Mouse (Mus musculus) midbrain, embryonic 12.5 days (tissue): Measurements from ENCODE around the gene Nes. TPM values are rescaled to one million over a fixed set of nuclear protein-coding genes. Genes with fewer than 3 reads are reported as not detected.

ENCODE experiments used
- ATAC-seq: fragments of 200-750 bp; cut with Nextera tagmentation; 2 replicates; pipeline ENCODE4 v1.8.0; 2017; ENCODE audit warnings: low read depth, moderate TSS enrichment, moderate library complexity; ENCODE audit not compliant: low FRiP score
- H3K27ac ChIP-seq: fragments of 300-500 bp; sonication (generic); replicated peaks from 2 replicates; pipeline ENCODE4 v1.5.1; 2016; ENCODE audit warnings: mild to moderate bottlenecking
- H3K27me3 ChIP-seq: fragments of 300-500 bp; sonication (generic); 2 replicates; pipeline ENCODE4 v1.6.1; 2016; ENCODE audit warnings: mild to moderate bottlenecking
- H3K36me3 ChIP-seq: fragments of 300-500 bp; sonication (generic); 2 replicates; pipeline ENCODE4 v1.6.1; 2016
- H3K4me1 ChIP-seq: fragments of 300-500 bp; sonication (generic); 2 replicates; pipeline ENCODE4 v1.6.1; 2016
- H3K4me2 ChIP-seq: fragments of 300-500 bp; sonication (generic); replicated peaks from 2 replicates; pipeline ENCODE4 v1.6.1; 2016; ENCODE audit warnings: mild to moderate bottlenecking, moderate library complexity
- H3K4me3 ChIP-seq: fragments of 300-500 bp; sonication (generic); 2 replicates; pipeline ENCODE4 v1.5.1; 2016; ENCODE audit warnings: mild to moderate bottlenecking
- H3K9ac ChIP-seq: fragments of 300-500 bp; sonication (generic); replicated peaks from 2 replicates; pipeline ENCODE4 v1.6.1; 2016; ENCODE audit warnings: mild to moderate bottlenecking, moderate library complexity
- H3K9me3 ChIP-seq: fragments of 300-500 bp; sonication (generic); 2 replicates; pipeline ENCODE4 v1.6.1; 2016; ENCODE audit warnings: mild to moderate bottlenecking
- WGBS: fragments of 180-500 bp; shearing (Covaris S2); methylation state at CpG from one replicate; pipeline ENCODE4 v1.1.7; 2016; 5-methylcytosine and 5-hydroxymethylcytosine counted together
- polyA plus RNA-seq: library from polyadenylated mRNA; unstranded; fragments of >200 nt; fragmentation: Nextera tagmentation; extraction: Ambion mirVana; gene quantifications from 2 replicates; pipeline ENCODE4 v1.2.1, GENCODE M21; 2016

Nes gene
- polyA plus RNA-seq, 1 experiment from 2014 or later: 183 TPM

DNA sequence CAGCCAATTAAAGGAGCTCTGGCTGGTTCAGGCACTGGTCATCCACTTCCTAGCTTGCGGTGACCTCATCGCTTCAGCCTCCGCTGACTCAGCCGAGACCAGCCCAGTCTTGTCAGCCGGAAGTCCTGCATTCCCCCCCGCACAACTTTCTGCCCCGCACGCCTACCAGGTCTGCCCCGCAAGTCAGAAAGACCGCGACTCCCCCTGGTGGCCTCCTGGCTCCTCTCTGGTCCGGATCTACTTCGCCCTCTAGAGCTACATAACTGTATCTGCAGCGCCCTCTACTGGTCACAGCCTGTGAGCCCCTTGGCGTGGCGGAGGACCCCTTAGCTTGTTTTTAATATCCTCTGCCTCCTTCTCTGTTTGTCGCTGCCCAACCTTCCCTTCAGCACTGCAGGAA is 16.0 kb downstream of the Nes start:
- Histone ChIP-seq H3K36me3 (no peaks in the 10 kb centered on the region), H3K27ac (peak overlapping the region; percentile 44), H3K4me2 (peak overlapping the region; percentile 63), H3K4me1 (peaks cover 65% of the 10 kb centered on the region), H3K9ac (peak overlapping the region; percentile 53; the same call in 1 of the 2 replicates), H3K9me3 (no peaks in the 10 kb centered on the region), H3K27me3 (peaks cover 40% of the 10 kb centered on the region), H3K4me3 (peak overlapping the region; percentile 37)
- 0% methylated on average over 17 of the region's 17 CpGs for WGBS
- ATAC-seq: peak; percentile 72

DNA sequence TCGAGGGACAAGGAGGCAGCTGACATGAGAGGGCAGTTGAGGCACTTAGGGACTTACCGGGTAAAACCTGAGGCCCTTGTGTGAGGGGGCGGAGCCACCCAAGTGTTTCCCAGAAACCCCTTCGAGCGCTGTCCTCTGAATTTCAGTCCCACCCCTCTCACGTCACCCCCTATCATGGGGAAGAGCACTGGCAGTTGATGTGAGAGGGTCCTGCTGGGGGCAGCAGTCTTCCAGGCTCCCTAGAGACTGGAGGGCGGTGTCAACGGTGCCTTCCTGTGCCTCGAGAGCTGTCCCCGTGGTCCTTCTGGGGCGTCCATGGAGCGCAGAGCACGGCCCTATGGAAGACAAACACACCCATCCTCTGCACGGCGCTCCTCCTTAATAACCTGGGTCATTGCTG is 16.8 kb downstream of the Nes start:
- 1% methylated on average over 15 of the region's 15 CpGs for WGBS
- Histone ChIP-seq H3K4me2 (peak overlapping the region; percentile 63), H3K36me3 (no peaks in the 10 kb centered on the region), H3K4me1 (peaks cover 58% of the 10 kb centered on the region), H3K9me3 (no peaks in the 10 kb centered on the region), H3K9ac (peak overlapping the region; percentile 53), H3K27ac (peak overlapping the region; percentile 44), H3K27me3 (peaks cover 48% of the 10 kb centered on the region), H3K4me3 (peak overlapping the region; percentile 37)
- ATAC-seq: peak; percentile 65

DNA sequence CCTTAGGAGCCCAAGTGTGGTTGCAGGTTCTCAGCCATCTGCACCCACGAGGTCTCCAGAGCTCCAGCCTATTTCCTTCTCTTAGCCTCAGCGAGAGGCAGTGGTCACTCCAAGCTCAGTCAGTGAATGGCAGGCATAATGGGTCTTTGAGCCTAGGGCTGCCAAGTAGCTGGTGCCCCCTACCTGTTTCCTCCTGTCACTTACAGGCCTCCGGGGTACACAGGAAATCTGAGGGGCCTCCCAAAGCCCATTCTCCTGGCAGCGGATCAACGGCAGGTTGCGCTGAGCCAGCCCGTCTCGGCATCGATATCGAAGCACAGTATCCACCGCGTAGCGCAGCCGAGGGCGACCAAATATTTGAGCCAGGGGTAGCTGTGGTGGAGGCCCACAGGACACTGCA is 17.2 kb downstream of the Nes start:
- peak overlapping the region; percentile 53 for H3K9ac ChIP-seq
- H3K27ac ChIP-seq: peak overlapping the region; percentile 44
- H3K27me3 ChIP-seq: peaks cover 52% of the 10 kb centered on the region
- H3K4me1 ChIP-seq: peaks cover 53% of the 10 kb centered on the region
- H3K36me3 ChIP-seq: no peaks in the 10 kb centered on the region
- H3K4me3 ChIP-seq: peak overlapping the region; percentile 37
- H3K9me3 ChIP-seq: no peaks in the 10 kb centered on the region
- 10% methylated on average over 15 of the region's 15 CpGs for WGBS
- ATAC-seq: no peak
- peak overlapping the region; percentile 63 for H3K4me2 ChIP-seq

DNA sequence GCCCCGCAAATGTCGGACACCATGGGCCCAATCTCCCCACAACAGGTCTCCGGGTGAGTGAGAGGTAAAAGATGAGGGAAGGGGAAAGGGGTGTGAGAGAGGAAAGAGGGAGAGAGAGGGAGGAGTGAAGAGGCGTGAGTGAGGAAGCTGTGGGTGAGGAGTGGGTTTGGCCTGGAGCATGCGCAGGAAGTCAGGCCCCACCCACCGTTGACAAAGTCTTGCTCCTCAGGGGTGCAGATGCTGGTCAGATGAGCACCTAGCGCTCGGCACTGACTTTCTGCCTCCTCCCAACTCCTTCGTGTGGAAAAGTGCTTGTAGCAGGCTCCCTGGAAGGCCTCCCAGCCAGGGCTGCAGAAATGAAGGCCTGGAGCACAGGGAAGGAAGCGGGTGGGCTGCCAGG is 19.1 kb downstream of the Nes start:
- Histone ChIP-seq H3K9ac (no peak overlapping the region), H3K9me3 (no peaks in the 10 kb centered on the region), H3K4me1 (peaks cover 37% of the 10 kb centered on the region), H3K4me2 (no peak overlapping the region), H3K4me3 (no peak overlapping the region), H3K36me3 (no peaks in the 10 kb centered on the region), H3K27me3 (peaks cover 65% of the 10 kb centered on the region), H3K27ac (no peak overlapping the region)
- 27% methylated on average over 8 of the region's 10 CpGs for WGBS
- no peak for ATAC-seq

DNA sequence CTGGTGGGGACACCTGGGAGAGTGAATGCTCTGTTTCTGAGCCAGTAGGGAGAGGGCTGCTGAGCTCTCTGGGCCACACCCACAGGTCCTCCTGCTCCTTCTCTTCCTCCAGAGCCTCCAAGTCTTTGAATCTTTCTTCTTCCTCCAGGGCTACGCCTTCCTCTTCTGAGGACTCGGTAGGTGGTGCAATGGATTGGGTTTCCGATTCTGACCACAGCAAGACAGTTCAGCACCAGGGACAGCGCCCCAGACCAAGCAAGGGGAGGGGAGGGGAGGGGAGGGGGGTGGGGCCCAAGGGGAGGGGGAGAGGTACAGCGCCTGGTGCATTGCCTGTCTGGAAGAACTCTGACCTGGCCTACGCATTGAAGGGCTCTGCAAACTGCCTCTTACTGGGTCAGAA is 22.6 kb downstream of the Nes start:
- no peak overlapping the region for H3K9ac ChIP-seq
- ATAC-seq: no peak
- no peaks in the 10 kb centered on the region for H3K36me3 ChIP-seq
- WGBS: 0% methylated on average over 5 of the region's 6 CpGs
- no peaks in the 10 kb centered on the region for H3K9me3 ChIP-seq
- H3K27me3 ChIP-seq: peaks cover 99% of the 10 kb centered on the region
- H3K4me3 ChIP-seq: no peak overlapping the region
- no peak overlapping the region for H3K27ac ChIP-seq
- no peak overlapping the region for H3K4me2 ChIP-seq
- peaks cover 21% of the 10 kb centered on the region for H3K4me1 ChIP-seq

DNA sequence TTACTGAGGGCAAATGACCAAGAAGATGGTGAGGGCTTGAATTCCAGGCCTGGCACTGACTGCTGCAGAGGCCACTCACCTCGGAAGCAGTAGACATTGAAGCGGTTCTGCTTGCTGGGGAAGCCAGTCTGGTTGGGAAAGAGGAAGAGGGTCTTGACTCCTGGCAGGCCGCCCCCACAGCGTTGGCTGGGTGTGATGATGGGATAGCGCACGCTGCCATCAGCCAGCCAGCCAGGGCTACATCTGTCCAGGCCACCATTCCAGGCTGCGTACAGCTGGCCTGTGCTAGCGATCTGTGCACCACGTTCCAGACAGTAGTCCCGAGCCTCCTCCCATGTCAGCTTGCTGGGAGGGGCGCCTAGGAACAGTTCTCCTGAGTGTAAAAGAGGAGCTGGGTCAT is 24.5 kb downstream of the Nes start:
- H3K4me1 ChIP-seq: peaks cover 30% of the 10 kb centered on the region
- H3K4me3 ChIP-seq: no peak overlapping the region
- WGBS: 26% methylated on average over 11 of the region's 11 CpGs

DNA sequence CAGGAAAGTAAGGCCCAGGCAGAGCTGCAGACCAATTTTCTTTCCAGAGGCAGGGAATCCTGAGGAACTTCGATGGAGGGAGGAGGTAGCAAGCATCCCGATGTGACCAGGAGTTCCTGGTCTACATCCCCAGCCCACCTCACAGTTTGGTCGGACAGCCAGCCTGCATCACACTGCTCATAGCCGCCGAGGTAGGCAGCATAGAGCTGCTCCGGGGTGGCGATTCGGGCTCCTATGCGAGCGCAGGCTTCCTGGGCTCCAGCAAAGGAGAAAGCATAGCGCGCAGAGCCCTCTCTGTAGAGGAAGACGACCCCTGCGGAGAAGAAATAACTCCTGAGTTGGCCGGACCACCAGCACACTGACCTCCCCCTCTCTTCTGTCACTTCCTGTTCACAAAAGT is 25.5 kb downstream of the Nes start:
- Histone ChIP-seq H3K4me1 (peaks cover 35% of the 10 kb centered on the region), H3K27me3 (peaks cover 100% of the 10 kb centered on the region), H3K9ac (0 out of 2 replicates have a peak overlapping the region, but pooled peaks have one; percentile 39), H3K27ac (no peak overlapping the region), H3K4me2 (peak overlapping the region; percentile 59), H3K4me3 (peak overlapping the region; percentile 43; the same call in 1 of the 2 replicates), H3K36me3 (no peaks in the 10 kb centered on the region), H3K9me3 (no peaks in the 10 kb centered on the region)
- ATAC-seq: no peak
- WGBS: under 1% methylated on average over 15 of the region's 15 CpGs

More for the DNA sequence above, 24.5 kb downstream of the Nes start:
- no peak for ATAC-seq
- Histone ChIP-seq H3K9me3 (no peaks in the 10 kb centered on the region), H3K27ac (no peak overlapping the region), H3K27me3 (peaks cover 99% of the 10 kb centered on the region), H3K9ac (no peak overlapping the region), H3K4me2 (no peak overlapping the region), H3K36me3 (no peaks in the 10 kb centered on the region)

DNA sequence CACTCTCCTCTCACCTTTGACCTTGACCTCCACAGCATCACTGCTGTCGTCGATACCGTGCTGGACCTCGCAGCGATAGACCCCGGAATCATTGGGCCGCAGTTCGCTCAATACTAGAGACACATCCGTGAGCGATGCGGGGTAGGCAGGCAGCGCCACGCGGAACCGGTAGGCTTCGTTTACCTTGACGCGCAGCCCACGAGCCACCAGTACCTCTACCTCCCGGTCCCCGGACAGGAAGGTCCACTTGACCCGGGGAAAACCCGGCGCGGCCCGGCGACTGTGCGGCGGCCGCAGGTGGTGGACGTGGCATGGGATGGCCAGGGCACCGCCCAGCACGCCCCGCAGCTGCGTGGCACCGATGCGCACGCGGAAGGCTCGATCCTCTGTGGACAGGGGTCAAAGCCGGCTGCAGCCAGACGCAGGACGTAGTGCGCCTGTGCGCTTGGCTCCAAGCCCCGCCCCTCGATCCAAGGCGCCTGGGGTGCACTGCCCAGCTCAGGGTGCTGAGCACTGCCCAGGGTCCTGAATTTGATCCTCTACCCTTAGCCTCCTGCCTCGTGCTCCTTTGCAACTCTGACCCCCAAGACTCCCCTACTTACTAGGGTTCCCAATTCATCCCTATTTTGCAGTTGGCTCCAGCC is 26.2 kb downstream of the Nes start:
- no peak for ATAC-seq
- under 1% methylated on average over 49 of the region's 49 CpGs for WGBS
- no peaks in the 10 kb centered on the region for H3K36me3 ChIP-seq
- peaks cover 100% of the 10 kb centered on the region for H3K27me3 ChIP-seq
- peak overlapping the region; percentile 59 for H3K4me2 ChIP-seq
- H3K27ac ChIP-seq: no peak overlapping the region
- H3K4me3 ChIP-seq: peak overlapping the region; percentile 43
- H3K4me1 ChIP-seq: peaks cover 35% of the 10 kb centered on the region
- no peaks in the 10 kb centered on the region for H3K9me3 ChIP-seq
- peak overlapping the region; percentile 39; the same call in 1 of the 2 replicates for H3K9ac ChIP-seq

DNA sequence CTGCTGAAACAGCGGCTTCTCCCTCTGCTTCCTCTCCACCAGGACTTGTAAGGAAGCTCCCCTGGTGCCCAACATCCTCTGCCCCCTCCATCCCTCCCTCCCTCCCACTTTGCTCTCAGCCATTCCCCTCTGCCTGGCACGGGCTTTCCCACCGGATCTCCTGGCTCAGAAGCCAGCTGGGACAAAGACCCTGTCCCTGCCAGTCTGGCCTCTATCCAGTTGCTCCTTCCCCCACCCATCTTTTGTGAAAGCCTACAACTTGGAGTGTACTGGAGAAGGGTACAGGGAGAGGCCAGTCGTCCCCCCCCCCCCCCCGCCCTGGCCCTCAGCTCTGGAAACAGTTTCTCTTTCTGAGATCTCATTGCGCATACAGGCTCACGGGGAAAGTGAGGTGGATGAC is 27.9 kb downstream of the Nes start:
- peaks cover 41% of the 10 kb centered on the region for H3K4me1 ChIP-seq
- no peak overlapping the region for H3K4me2 ChIP-seq
- H3K27me3 ChIP-seq: peaks cover 100% of the 10 kb centered on the region
- no peaks in the 10 kb centered on the region for H3K9me3 ChIP-seq
- 0% methylated on average over 6 of the region's 7 CpGs for WGBS
- no peak overlapping the region for H3K4me3 ChIP-seq
- no peak overlapping the region for H3K27ac ChIP-seq
- no peak overlapping the region for H3K9ac ChIP-seq
- ATAC-seq: no peak
- H3K36me3 ChIP-seq: no peaks in the 10 kb centered on the region

DNA sequence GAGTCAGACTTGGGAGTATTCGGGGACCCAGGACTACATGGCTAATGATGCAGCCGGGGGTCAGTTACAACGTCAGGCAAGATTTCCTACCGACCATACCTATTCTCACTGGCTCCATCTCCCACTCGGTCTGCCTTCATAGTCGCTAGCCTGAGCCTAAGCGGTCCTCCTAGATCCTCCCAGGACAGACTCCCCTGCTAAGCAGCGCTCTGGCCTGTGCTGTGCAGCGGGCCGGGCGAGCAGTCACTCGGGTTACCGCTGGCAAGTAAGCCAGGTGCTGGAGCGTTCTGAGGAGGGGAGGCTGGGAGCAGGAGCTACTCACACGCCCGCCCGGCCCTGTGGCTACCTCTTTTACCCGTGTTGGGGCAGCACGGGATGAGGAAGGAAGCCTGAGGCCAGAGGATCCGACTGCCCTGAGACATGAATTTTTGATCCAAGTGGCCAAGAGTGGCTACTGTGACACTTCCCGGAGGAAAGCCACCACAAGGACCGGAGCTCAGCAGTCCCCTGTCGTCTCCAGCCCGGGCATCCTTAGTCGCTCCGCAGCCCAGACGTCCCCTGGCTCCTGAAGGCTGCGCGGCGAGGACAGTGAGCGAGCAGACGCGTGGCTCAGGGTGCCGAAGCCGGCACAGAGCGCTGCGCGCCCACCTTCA is 28.5 kb downstream of the Nes start:
- Histone ChIP-seq H3K36me3 (no peaks in the 10 kb centered on the region), H3K9me3 (no peaks in the 10 kb centered on the region), H3K27ac (no peak overlapping the region), H3K27me3 (peaks cover 97% of the 10 kb centered on the region), H3K4me3 (peak overlapping the region; percentile 47), H3K4me2 (peak overlapping the region; percentile 68), H3K9ac (0 out of 2 replicates have a peak overlapping the region, but pooled peaks have one; percentile 37), H3K4me1 (peaks cover 41% of the 10 kb centered on the region)
- no peak for ATAC-seq
- WGBS: under 1% methylated on average over 38 of the region's 38 CpGs

DNA sequence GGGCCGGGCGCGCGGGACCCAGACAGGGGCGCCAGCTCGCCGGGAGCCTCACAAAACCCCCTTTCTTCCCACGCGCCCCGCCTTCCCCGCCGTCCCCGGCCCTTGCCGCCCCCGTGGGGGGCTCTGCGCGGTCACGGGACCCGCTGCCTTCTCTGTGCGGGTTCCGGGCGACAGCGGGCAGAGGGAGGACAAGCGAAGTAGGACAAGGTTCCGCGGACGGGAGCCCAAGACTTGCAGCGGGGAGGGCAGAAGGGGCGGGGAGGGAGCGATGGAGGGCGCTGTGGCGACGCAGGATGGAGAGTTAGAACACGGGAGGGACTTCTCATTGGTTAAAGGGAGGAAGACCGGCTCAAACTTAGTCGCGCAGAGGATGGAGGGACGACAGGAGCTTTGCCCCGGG is 29.3 kb downstream of the Nes start, which contains the start of gene Bcan:
Gene Bcan, minus strand, starts transcription at position 50 of the 400 bp plus-strand sequence.
- peak within 1 kb of the TSS; percentile 47 for H3K4me3 ChIP-seq
- H3K4me2 ChIP-seq: peak within 1 kb of the TSS; percentile 68
- ATAC-seq: no peak
- peaks cover 93% of the 10 kb centered on the region for H3K27me3 ChIP-seq
- H3K9me3 ChIP-seq: no peaks in the 10 kb centered on the region
- H3K4me1 ChIP-seq: peaks cover 41% of the 10 kb centered on the region
- WGBS: under 1% methylated on average over 39 of the region's 39 CpGs
- H3K36me3 ChIP-seq: no peaks in the 10 kb centered on the region
- H3K9ac ChIP-seq: peak within 1 kb of the TSS; percentile 37; the same call in 1 of the 2 replicates
- H3K27ac ChIP-seq: no peak within 1 kb of the TSS

DNA sequence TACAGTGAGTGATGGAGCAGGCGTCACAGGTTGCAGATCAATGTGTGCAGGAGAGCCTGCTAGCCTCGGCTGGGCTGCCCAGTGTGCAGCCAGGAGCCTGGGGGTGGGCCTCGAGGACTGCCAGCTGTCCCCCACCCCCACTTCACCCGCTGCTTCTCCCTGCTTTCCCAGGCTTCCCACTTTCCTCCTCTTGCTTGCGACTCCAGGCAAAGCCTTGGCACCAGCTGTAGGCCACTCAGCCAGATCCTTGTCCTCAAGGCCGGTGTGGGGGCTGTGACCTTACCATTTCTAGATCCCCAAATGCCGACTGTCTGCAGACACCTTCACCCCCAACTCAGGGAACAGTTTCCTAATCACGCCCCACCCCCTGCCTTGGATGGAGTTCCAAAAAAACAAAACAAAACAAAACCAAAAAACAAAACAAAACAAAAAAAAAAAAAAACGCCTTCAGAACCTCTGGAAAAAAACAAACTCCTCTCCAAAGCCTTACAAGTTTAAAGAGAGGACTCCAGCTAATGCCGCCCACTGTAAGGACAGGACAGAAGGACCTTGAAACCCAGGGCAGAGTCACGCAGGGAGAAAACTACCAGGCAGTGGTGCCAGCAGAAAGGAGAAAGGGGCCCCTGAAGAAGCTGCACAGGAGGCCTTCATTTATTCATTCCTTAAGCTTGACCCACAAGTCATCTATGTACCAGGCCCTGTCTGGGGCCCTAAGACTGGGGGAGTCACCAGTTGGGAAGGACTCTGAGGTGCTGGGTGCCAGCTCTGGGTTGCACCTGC is 30.1 kb downstream of the Nes start:
- Histone ChIP-seq H3K27me3 (peaks cover 88% of the 10 kb centered on the region), H3K9me3 (peaks cover 2% of the 10 kb centered on the region; the same call in 1 of the 2 replicates), H3K27ac (no peak overlapping the region), H3K4me1 (peaks cover 37% of the 10 kb centered on the region), H3K4me2 (peak overlapping the region; percentile 68), H3K36me3 (no peaks in the 10 kb centered on the region), H3K9ac (no peak overlapping the region), H3K4me3 (peak overlapping the region; percentile 47)
- ATAC-seq: no peak
- WGBS: 17% methylated on average over 11 of the region's 11 CpGs
